Mouse (Mus musculus) liver, embryonic 14.5 days (tissue): ENCODE measurements at regions not wholly inside any gene's neighbourhood (a gene's known extent, or its start where the extent isn't known, plus 50 kb on each side); places are given as distances from the start of the nearest gene placed in this dataset.

Experiments used
- ATAC-seq: fragments of 200-750 bp; cut with Nextera tagmentation; 2 replicates; pipeline ENCODE4 v1.8.0; 2017; ENCODE audit warnings: moderate number of reproducible peaks, mild to moderate bottlenecking, moderate library complexity; ENCODE audit not compliant: insufficient read depth
- DNase-seq, 3 experiments: peaks; one replicate each; pipeline ENCODE4 v3.0.0-alpha.2; 2012 to 2013; ENCODE audit warnings: low read depth in 3 of 3, low spot score in 3 of 3
- H3K27ac ChIP-seq: fragments of 300-500 bp; sonication (generic); 2 replicates; pipeline ENCODE4 v1.5.1; 2014; ENCODE audit warnings: moderate library complexity, mild to moderate bottlenecking, control low read depth, inconsistent platforms
- H3K27me3 ChIP-seq: fragments of 300-500 bp; sonication (generic); 2 replicates; pipeline ENCODE4 v1.6.1; 2014; ENCODE audit warnings: mild to moderate bottlenecking, low read length, moderate library complexity; ENCODE audit not compliant: control insufficient read depth, insufficient read depth
- H3K36me3 ChIP-seq: fragments of 300-500 bp; sonication (generic); replicated peaks from 2 replicates; pipeline ENCODE4 v1.6.1; 2014; ENCODE audit warnings: low read depth; ENCODE audit not compliant: control insufficient read depth, insufficient read depth
- H3K4me1 ChIP-seq, 2 experiments: fragments of 200-500 bp in 1 of 2; fragments of 300-500 bp in 1 of 2; sonication (generic) in 1 of 2; replicated peaks; 2 replicates each; pipeline ENCODE4 v1.6.1; 2012 to 2014; ENCODE audit warnings: antibody characterized with exemption in 1 of 2, inconsistent platforms in 1 of 2, low read length in 1 of 2; ENCODE audit not compliant: control insufficient read depth in 2 of 2, insufficient read depth in 2 of 2
- H3K4me2 ChIP-seq: fragments of 300-500 bp; sonication (generic); 2 replicates; pipeline ENCODE4 v1.6.1; 2014; ENCODE audit warnings: low read depth, mild to moderate bottlenecking, control low read depth, moderate library complexity
- H3K4me3 ChIP-seq, 2 experiments: fragments of 200-500 bp in 1 of 2; fragments of 300-500 bp in 1 of 2; sonication (generic) in 1 of 2; 2 replicates each; pipeline ENCODE4 v1.5.1; 2012 to 2014; ENCODE audit warnings: low read depth in 2 of 2, low read length in 2 of 2, mild to moderate bottlenecking in 2 of 2, control low read depth in 1 of 2, inconsistent platforms in 1 of 2, moderate library complexity in 1 of 2; ENCODE audit not compliant: insufficient read depth in 1 of 2
- H3K9ac ChIP-seq: fragments of 300-500 bp; sonication (generic); replicated peaks from 2 replicates; pipeline ENCODE4 v1.6.1; 2014; ENCODE audit warnings: mild to moderate bottlenecking, control low read depth, moderate library complexity
- H3K9me3 ChIP-seq: fragments of 300-500 bp; sonication (generic); 2 replicates; pipeline ENCODE4 v1.6.1; 2016; ENCODE audit warnings: low read length, mixed read lengths; ENCODE audit not compliant: control insufficient read depth
- CTCF ChIP-seq: IDR thresholded peaks from 2 replicates; pipeline ENCODE4 v1.5.1; 2016; ENCODE audit warnings: antibody characterized with exemption, low read depth, control low read depth
- EP300 ChIP-seq: IDR thresholded peaks from 2 replicates; pipeline ENCODE4 v1.6.1; 2016; ENCODE audit warnings: antibody characterized with exemption, low read depth
- WGBS: fragments of 180-500 bp; shearing (Covaris S2); extraction: QIAGEN DNeasy Blood & Tissue Kit; methylation state at CpG from one replicate; pipeline ENCODE4 v1.1.7; 2014; ENCODE audit not compliant: insufficient replicate concordance; 5-methylcytosine and 5-hydroxymethylcytosine counted together

- ATAC-seq: no peak
- Histone ChIP-seq H3K36me3 (no peaks in the 10 kb centered on the region), H3K9ac (no peak overlapping the region), H3K27ac (no peak overlapping the region), H3K9me3 (no peaks in the 10 kb centered on the region), H3K4me3 (no peak overlapping the region), H3K4me1 (no peaks in the 10 kb centered on the region), H3K4me2 (no peak overlapping the region), H3K27me3 (no peaks in the 10 kb centered on the region)
- DNase-seq: no peak
- TF ChIP-seq EP300: no peak
- TF ChIP-seq CTCF: no peak
- 45% methylated on average over 15 of the region's 15 CpGs for WGBS
Measured at GRCm38 (mm10) chr8:26568423-26569060, 408.6 kb upstream of the Zfp703 start.

GRCm38 (mm10) chr8:26588841-26589240 is 388.3 kb upstream of the Zfp703 start:
- no peak for ATAC-seq
- H3K36me3 ChIP-seq: no peaks in the 10 kb centered on the region
- no peaks in the 10 kb centered on the region for H3K4me1 ChIP-seq
- no peak overlapping the region for H3K4me2 ChIP-seq
- H3K4me3 ChIP-seq: no peak overlapping the region
- WGBS: 54% methylated on average over 1 of the region's 1 CpGs
- H3K27me3 ChIP-seq: no peaks in the 10 kb centered on the region
- no peak overlapping the region for H3K27ac ChIP-seq
- no peaks in the 10 kb centered on the region for H3K9me3 ChIP-seq
- H3K9ac ChIP-seq: no peak overlapping the region
- TF ChIP-seq EP300: no peak
- TF ChIP-seq CTCF: no peak
- DNase-seq: no peak

GRCm38 (mm10) chr8:26590591-26591212 is 386.4 kb upstream of the Zfp703 start:
- Histone ChIP-seq H3K36me3 (no peaks in the 10 kb centered on the region), H3K9ac (no peak overlapping the region), H3K9me3 (no peaks in the 10 kb centered on the region), H3K4me3 (no peak overlapping the region), H3K4me2 (no peak overlapping the region), H3K27me3 (no peaks in the 10 kb centered on the region), H3K27ac (no peak overlapping the region), H3K4me1 (0 out of 4 replicates have a peak, but pooled peaks cover 0 to 2% of the 10 kb centered on the region in 2 experiments)
- DNase-seq (no peak), ATAC-seq (no peak)
- TF ChIP-seq CTCF: no peak
- TF ChIP-seq EP300: no peak
- WGBS: 55% methylated on average over 2 of the region's 2 CpGs

GRCm38 (mm10) chr8:26591266-26591665 is 385.9 kb upstream of the Zfp703 start:
- no peak overlapping the region for H3K4me3 ChIP-seq
- 0 out of 4 replicates have a peak, but pooled peaks cover 0 to 2% of the 10 kb centered on the region in 2 experiments for H3K4me1 ChIP-seq
- no peak overlapping the region for H3K9ac ChIP-seq
- H3K9me3 ChIP-seq: no peaks in the 10 kb centered on the region
- DNase-seq (no peak), ATAC-seq (no peak)
- H3K4me2 ChIP-seq: no peak overlapping the region
- H3K27ac ChIP-seq: no peak overlapping the region
- TF ChIP-seq CTCF: no peak
- no peak for TF ChIP-seq EP300
- H3K36me3 ChIP-seq: no peaks in the 10 kb centered on the region
- H3K27me3 ChIP-seq: no peaks in the 10 kb centered on the region
- 42% methylated on average over 3 of the region's 3 CpGs for WGBS

- no peak overlapping the region for H3K4me3 ChIP-seq
- no peak overlapping the region for H3K4me2 ChIP-seq
- H3K4me1 ChIP-seq: 0 out of 4 replicates have a peak, but pooled peaks cover 0 to 2% of the 10 kb centered on the region in 2 experiments
- H3K27me3 ChIP-seq: no peaks in the 10 kb centered on the region
- 39% methylated on average over 5 of the region's 5 CpGs for WGBS
- H3K36me3 ChIP-seq: no peaks in the 10 kb centered on the region
- DNase-seq: no peak
- TF ChIP-seq CTCF: no peak
- no peak for TF ChIP-seq EP300
- H3K9me3 ChIP-seq: no peaks in the 10 kb centered on the region
- no peak overlapping the region for H3K9ac ChIP-seq
- ATAC-seq: no peak
- no peak overlapping the region for H3K27ac ChIP-seq
Measured at GRCm38 (mm10) chr8:26593536-26594368, 383.4 kb upstream of the Zfp703 start.
